Mouse (Mus musculus) limb, embryonic 15.5 days (tissue): ENCODE data around the gene Gm4869. TPM values are rescaled to one million over a fixed set of nuclear protein-coding genes. Genes with fewer than 3 reads are reported as not detected.

Experiments
- ATAC-seq: fragments of 200-750 bp; cut with Nextera tagmentation; 2 replicates; pipeline ENCODE4 v1.8.0; 2017; ENCODE audit warnings: low read depth, moderate TSS enrichment; ENCODE audit not compliant: insufficient number of reproducible peaks, low FRiP score, low TSS enrichment
- H3K27ac ChIP-seq: fragments of 300-500 bp; sonication (generic); 2 replicates; pipeline ENCODE4 v1.5.1; 2015; ENCODE audit warnings: moderate library complexity, mild to moderate bottlenecking, inconsistent platforms
- H3K27me3 ChIP-seq: fragments of 300-500 bp; sonication (generic); 2 replicates; pipeline ENCODE4 v1.6.1; 2015; ENCODE audit warnings: inconsistent platforms
- H3K36me3 ChIP-seq: fragments of 300-500 bp; sonication (generic); 2 replicates; pipeline ENCODE4 v1.6.1; 2015; ENCODE audit warnings: inconsistent platforms
- H3K4me1 ChIP-seq: fragments of 300-500 bp; sonication (generic); 2 replicates; pipeline ENCODE4 v1.6.1; 2015; ENCODE audit warnings: inconsistent platforms
- H3K4me2 ChIP-seq: fragments of 300-500 bp; sonication (generic); 2 replicates; pipeline ENCODE4 v1.6.1; 2015; ENCODE audit warnings: mild to moderate bottlenecking, inconsistent platforms
- H3K4me3 ChIP-seq: fragments of 300-500 bp; sonication (generic); 2 replicates; pipeline ENCODE4 v1.5.1; 2015; ENCODE audit warnings: mild to moderate bottlenecking, inconsistent platforms
- H3K9ac ChIP-seq: fragments of 300-500 bp; sonication (generic); 2 replicates; pipeline ENCODE4 v1.6.1; 2015; ENCODE audit warnings: inconsistent platforms
- H3K9me3 ChIP-seq: fragments of 300-500 bp; sonication (generic); 2 replicates; pipeline ENCODE4 v1.6.1; 2016; ENCODE audit warnings: inconsistent platforms
- WGBS: fragments of 180-500 bp; shearing (Covaris S2); methylation state at CpG from one replicate; pipeline ENCODE4 v1.1.7; 2015; 5-methylcytosine and 5-hydroxymethylcytosine counted together
- polyA plus RNA-seq: library from polyadenylated mRNA; unstranded; fragments of >200 nt; fragmentation: Nextera tagmentation; extraction: Ambion mirVana; gene quantifications from 2 replicates; pipeline ENCODE4 v1.2.1, GENCODE M21; 2015

The Gm4869 gene
- not detected in 2 replicates for polyA plus RNA-seq

- Histone ChIP-seq H3K4me3 (no peak within 1 kb of the TSS), H3K4me1 (no peaks in the 10 kb centered on the region), H3K4me2 (no peak within 1 kb of the TSS), H3K9me3 (no peaks in the 10 kb centered on the region), H3K27ac (no peak within 1 kb of the TSS), H3K36me3 (peaks cover 50% of the 10 kb centered on the region), H3K9ac (no peak within 1 kb of the TSS), H3K27me3 (no peaks in the 10 kb centered on the region)
- no peak for ATAC-seq
- WGBS, result 88% methylated on average over 5 of the region's 5 CpGs
These were observed at the start of gene Gm4869 for GRCm38 (mm10) chr5:140445345-140445744. Gene Gm4869, plus strand, starts transcription at chr5:140445645.

GRCm38 (mm10) chr5:140396166-140396940 is 49.1 kb upstream of the Gm4869 start:
- no peak for ATAC-seq
- WGBS, result 63% methylated on average over 8 of the region's 8 CpGs
- no peaks in the 10 kb centered on the region for H3K36me3 ChIP-seq

GRCm38 (mm10) chr5:140402640-140403270 is 42.7 kb upstream of the Gm4869 start:
- 69% methylated on average over 4 of the region's 4 CpGs for WGBS
- Histone ChIP-seq H3K36me3 (no peaks in the 10 kb centered on the region), H3K4me2 (no peak overlapping the region), H3K9ac (no peak overlapping the region), H3K27ac (no peak overlapping the region), H3K27me3 (no peaks in the 10 kb centered on the region), H3K9me3 (no peaks in the 10 kb centered on the region), H3K4me1 (no peaks in the 10 kb centered on the region; the same call in 1 of the 2 replicates), H3K4me3 (no peak overlapping the region)
- no peak for ATAC-seq

More at GRCm38 (mm10) chr5:140396166-140396940, 49.1 kb upstream of the Gm4869 start:
- Histone ChIP-seq H3K9me3 (no peaks in the 10 kb centered on the region), H3K4me3 (no peak overlapping the region), H3K9ac (no peak overlapping the region), H3K27me3 (no peaks in the 10 kb centered on the region), H3K27ac (no peak overlapping the region), H3K4me2 (no peak overlapping the region), H3K4me1 (no peaks in the 10 kb centered on the region)

GRCm38 (mm10) chr5:140405126-140405525 is 40.3 kb upstream of the Gm4869 start:
- Histone ChIP-seq H3K27me3 (no peaks in the 10 kb centered on the region), H3K27ac (no peak overlapping the region), H3K9me3 (no peaks in the 10 kb centered on the region), H3K9ac (no peak overlapping the region), H3K4me3 (no peak overlapping the region), H3K36me3 (no peaks in the 10 kb centered on the region), H3K4me2 (no peak overlapping the region), H3K4me1 (no peaks in the 10 kb centered on the region; the same call in 1 of the 2 replicates)
- WGBS, result 31% methylated on average over 6 of the region's 6 CpGs
- ATAC-seq, result no peak

GRCm38 (mm10) chr5:140406666-140407065 is 38.8 kb upstream of the Gm4869 start:
- Histone ChIP-seq H3K9ac (no peak overlapping the region), H3K9me3 (no peaks in the 10 kb centered on the region), H3K36me3 (no peaks in the 10 kb centered on the region), H3K27me3 (no peaks in the 10 kb centered on the region), H3K4me1 (no peaks in the 10 kb centered on the region; the same call in 1 of the 2 replicates), H3K27ac (no peak overlapping the region), H3K4me2 (no peak overlapping the region), H3K4me3 (no peak overlapping the region)
- ATAC-seq, result no peak
- 51% methylated on average over 6 of the region's 6 CpGs for WGBS

- no peaks in the 10 kb centered on the region for H3K27me3 ChIP-seq
These were observed 36.6 kb upstream of the Gm4869 start for GRCm38 (mm10) chr5:140408801-140409200.

GRCm38 (mm10) chr5:140411339-140411738 is 34.1 kb upstream of the Gm4869 start:
- no peak overlapping the region for H3K4me3 ChIP-seq
- no peaks in the 10 kb centered on the region for H3K36me3 ChIP-seq
- WGBS, result 33% methylated on average over 8 of the region's 8 CpGs
- H3K27ac ChIP-seq, result no peak overlapping the region
- no peak for ATAC-seq
- no peaks in the 10 kb centered on the region; the same call in 1 of the 2 replicates for H3K4me1 ChIP-seq
- no peak overlapping the region for H3K9ac ChIP-seq
- no peaks in the 10 kb centered on the region for H3K27me3 ChIP-seq
- no peak overlapping the region for H3K4me2 ChIP-seq
- no peaks in the 10 kb centered on the region for H3K9me3 ChIP-seq

More at GRCm38 (mm10) chr5:140408801-140409200, 36.6 kb upstream of the Gm4869 start:
- H3K4me1 ChIP-seq, result no peaks in the 10 kb centered on the region; the same call in 1 of the 2 replicates
- ATAC-seq, result no peak
- H3K36me3 ChIP-seq, result no peaks in the 10 kb centered on the region
- H3K4me3 ChIP-seq, result no peak overlapping the region
- no peaks in the 10 kb centered on the region for H3K9me3 ChIP-seq
- no peak overlapping the region for H3K9ac ChIP-seq
- H3K27ac ChIP-seq, result no peak overlapping the region
- H3K4me2 ChIP-seq, result no peak overlapping the region

- no peaks in the 10 kb centered on the region for H3K9me3 ChIP-seq
- no peak overlapping the region for H3K4me3 ChIP-seq
- no peaks in the 10 kb centered on the region for H3K27me3 ChIP-seq
- H3K4me2 ChIP-seq, result no peak overlapping the region
- no peak overlapping the region for H3K9ac ChIP-seq
- WGBS, result 67% methylated on average over 4 of the region's 4 CpGs
- H3K27ac ChIP-seq, result no peak overlapping the region
- 0 out of 2 replicates have a peak, but pooled peaks cover 3% of the 10 kb centered on the region for H3K4me1 ChIP-seq
- H3K36me3 ChIP-seq, result no peaks in the 10 kb centered on the region
- no peak for ATAC-seq
These were observed 30.8 kb upstream of the Gm4869 start for GRCm38 (mm10) chr5:140414647-140415046.

- H3K4me1 ChIP-seq, result peaks cover 19% of the 10 kb centered on the region
- no peaks in the 10 kb centered on the region for H3K9me3 ChIP-seq
- under 1% methylated on average over 12 of the region's 12 CpGs for WGBS
- peak overlapping the region; percentile 63 for H3K4me2 ChIP-seq
- ATAC-seq, result no peak
- peak overlapping the region; percentile 73 for H3K9ac ChIP-seq
- H3K27me3 ChIP-seq, result no peaks in the 10 kb centered on the region
- peak overlapping the region; percentile 86 for H3K4me3 ChIP-seq
- H3K36me3 ChIP-seq, result peaks cover 7% of the 10 kb centered on the region; the same call in 1 of the 2 replicates
- peak overlapping the region; percentile 98 for H3K27ac ChIP-seq
These were observed 27.3 kb upstream of the Gm4869 start for GRCm38 (mm10) chr5:140418106-140418488.

GRCm38 (mm10) chr5:140418489-140419441 is 26.7 kb upstream of the Gm4869 start, which contains the start of gene Eif3b:
Gene Eif3b, plus strand, starts transcription at chr5:140419328.
- WGBS, result under 1% methylated on average over 65 of the region's 65 CpGs
- peak; percentile 82 for ATAC-seq
- H3K9me3 ChIP-seq, result no peaks in the 10 kb centered on the region
- H3K27ac ChIP-seq, result peak within 1 kb of the TSS; percentile 98
- H3K4me3 ChIP-seq, result peak within 1 kb of the TSS; percentile 86
- peak within 1 kb of the TSS; percentile 92 for H3K9ac ChIP-seq
- peak within 1 kb of the TSS; percentile 63 for H3K4me2 ChIP-seq
- peaks cover 13% of the 10 kb centered on the region for H3K36me3 ChIP-seq
- peaks cover 19% of the 10 kb centered on the region for H3K4me1 ChIP-seq
- no peaks in the 10 kb centered on the region for H3K27me3 ChIP-seq

- H3K9ac ChIP-seq, result peak overlapping the region; percentile 92
- peak overlapping the region; percentile 63 for H3K4me2 ChIP-seq
- H3K4me3 ChIP-seq, result peak overlapping the region; percentile 86
- H3K27ac ChIP-seq, result peak overlapping the region; percentile 98
- no peaks in the 10 kb centered on the region for H3K27me3 ChIP-seq
- under 1% methylated on average over 61 of the region's 62 CpGs for WGBS
- H3K9me3 ChIP-seq, result no peaks in the 10 kb centered on the region
- no peak for ATAC-seq
- H3K36me3 ChIP-seq, result peaks cover 13% of the 10 kb centered on the region
- peaks cover 19% of the 10 kb centered on the region for H3K4me1 ChIP-seq
These were observed 25.9 kb upstream of the Gm4869 start for GRCm38 (mm10) chr5:140419442-140420080.
